ENCODE assay signal across 21 mouse cellular contexts in the genomic region with DNA sequence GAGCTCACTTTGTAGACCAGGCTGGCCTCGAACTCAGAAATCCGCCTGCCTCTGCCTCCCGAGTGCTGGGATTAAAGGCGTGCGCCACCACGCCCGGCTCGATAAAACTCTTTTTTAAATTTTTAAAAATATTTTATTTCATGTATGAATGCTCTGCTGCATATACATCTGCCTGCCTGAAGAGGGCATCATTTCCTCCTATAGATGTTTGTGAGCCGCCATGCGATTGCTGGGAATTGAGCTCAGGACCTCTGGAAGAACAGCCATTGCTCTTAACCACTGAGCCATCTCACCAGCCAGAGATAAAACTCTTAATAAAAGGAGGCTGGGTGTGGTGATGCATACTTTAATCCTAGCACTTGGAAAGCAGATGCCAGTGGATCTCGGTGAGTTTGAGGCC. TPM values are rescaled to one million over a fixed set of nuclear protein-coding genes. Genes with fewer than 3 reads are reported as not detected.
"Had no signal": no experiment of that assay in that cellular context is flagged by ENCODE, and none has a peak within 500 bp of the region (broad histone marks: within the 10 kb centered on the region; RNA-seq: fewer than 3 reads in every experiment).

No protein-coding gene starts in this region.

- H3K27me3 ChIP-seq: liver, embryonic 13.5 days; megakaryocyte, embryonic 14.5 days; midbrain, embryonic 13.5 days; neural tube, embryonic 12.5 days; neural tube, embryonic 15.5 days; stomach, embryonic 15.5 days had no signal

- H3K27ac ChIP-seq: kidney, postnatal 0 days; liver, embryonic 13.5 days; midbrain, embryonic 10.5 days; midbrain, embryonic 13.5 days; neural tube, embryonic 12.5 days; neural tube, embryonic 15.5 days; stomach, embryonic 15.5 days had no signal

- H3K9me3 ChIP-seq: liver, embryonic 13.5 days; midbrain, embryonic 10.5 days; midbrain, embryonic 13.5 days; neural tube, embryonic 12.5 days; neural tube, embryonic 15.5 days; stomach, embryonic 15.5 days had no signal

- H3K4me3 ChIP-seq: liver, embryonic 13.5 days; megakaryocyte, embryonic 14.5 days; midbrain, embryonic 10.5 days; midbrain, embryonic 13.5 days; neural tube, embryonic 12.5 days; neural tube, embryonic 15.5 days; stomach, embryonic 15.5 days had no signal

- H3K36me3 ChIP-seq: liver, embryonic 13.5 days; midbrain, embryonic 10.5 days; midbrain, embryonic 13.5 days; neural tube, embryonic 12.5 days; neural tube, embryonic 15.5 days; stomach, embryonic 15.5 days had no signal

- H3K9ac ChIP-seq: liver, embryonic 13.5 days; midbrain, embryonic 13.5 days; neural tube, embryonic 12.5 days; neural tube, embryonic 15.5 days; stomach, embryonic 15.5 days had no signal

- DNase-seq: kidney, adult 2 months; kidney, postnatal 25 days; liver, embryonic 13.5 days; lung, adult 2 months; right cerebral cortex, adult 18-20 months; right cerebral cortex, postnatal 14 days; right cerebral cortex, postnatal 4 days; thymus, adult 18-20 months; thymus, postnatal 36 days had no signal

- H3K4me1 ChIP-seq: liver, embryonic 13.5 days; megakaryocyte, embryonic 14.5 days; midbrain, embryonic 10.5 days; midbrain, embryonic 13.5 days; neural tube, embryonic 12.5 days had no signal

- ATAC-seq: lung, postnatal 0 days; midbrain, embryonic 13.5 days had no signal

- H3K4me2 ChIP-seq: liver, embryonic 13.5 days; midbrain, embryonic 13.5 days; neural tube, embryonic 12.5 days; neural tube, embryonic 15.5 days; stomach, embryonic 15.5 days had no signal

RNA-seq across cellular contexts. Expression of gene Cacng6, which starts 16.0 kb away (rescaled TPM):
- polyA plus RNA-seq: kidney, embryonic 14.5 days; kidney, postnatal 0 days; liver, adult 2 months; lung, postnatal 0 days; midbrain, embryonic 10.5 days; midbrain, embryonic 13.5 days; urinary bladder, adult 2 months had no signal

RNA-seq across cellular contexts. Expression of gene Cacng8, which starts 49.5 kb away (rescaled TPM):
- total RNA-seq: liver, adult 2 months had no signal
- polyA plus RNA-seq: liver, adult 2 months; liver, embryonic 16.5 days; lung, adult 2 months had no signal
